Mouse (Mus musculus) c-Kit-positive CD71-positive TER-119-positive erythroid progenitor cells, embryonic 14.5 days (primary cell): ENCODE data around the gene Gstp3.
"Not testable (repeated sequence)": the region's sequence is repeated elsewhere in the genome, so short reads cannot be mapped to it uniquely, and the experiment has no call there.

Experiments used
- DNase-seq: peaks from one replicate; pipeline ENCODE4 v3.0.0-alpha.2; 2013; ENCODE audit warnings: low spot score

Gstp3 gene

GRCm38 (mm10) chr19:4037154-4037787 lies 22.1 kb downstream of the Gstp3 start:
- not testable (repeated sequence) for DNase-seq

DNA sequence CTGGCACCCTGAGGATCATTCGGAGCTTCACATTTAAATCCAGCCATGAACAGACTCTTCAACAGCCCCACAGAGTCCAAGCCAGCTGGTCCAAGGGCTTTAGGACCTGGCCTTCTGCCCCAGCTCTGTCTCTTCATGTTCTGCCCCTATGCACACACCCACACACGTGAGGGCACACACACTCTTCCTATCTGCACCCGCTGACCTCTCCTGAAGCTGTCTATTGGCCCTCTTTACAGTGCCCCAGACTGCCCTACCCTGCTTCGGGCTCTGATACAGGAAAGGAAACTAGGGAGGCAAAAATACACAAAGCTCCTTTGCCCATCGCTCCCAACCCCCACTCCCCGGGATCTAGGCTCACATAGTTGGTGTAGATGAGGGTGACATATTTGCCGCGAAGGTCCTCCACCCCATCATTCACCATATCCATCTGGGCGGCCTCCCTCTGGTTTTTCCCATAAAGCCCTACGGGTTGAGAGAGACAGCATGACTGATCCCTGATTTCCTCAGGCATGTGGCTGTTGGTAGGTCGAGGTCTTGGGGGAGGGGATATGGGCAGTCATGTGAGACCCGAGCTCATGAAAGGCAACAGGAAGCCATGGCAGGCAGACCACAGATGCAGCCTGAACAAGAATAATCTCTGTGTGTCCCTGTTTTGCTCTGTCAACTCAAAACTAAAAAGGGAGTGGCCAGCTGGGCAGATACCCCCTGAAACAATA lies 22.9 kb downstream of the Gstp3 start:
- no peak for DNase-seq

- DNase-seq = no peak
Observed at GRCm38 (mm10) chr19:4033742-4034141, 25.6 kb downstream of the Gstp3 start.

GRCm38 (mm10) chr19:4033298-4033697 lies 26.1 kb downstream of the Gstp3 start:
- DNase-seq = no peak

DNA sequence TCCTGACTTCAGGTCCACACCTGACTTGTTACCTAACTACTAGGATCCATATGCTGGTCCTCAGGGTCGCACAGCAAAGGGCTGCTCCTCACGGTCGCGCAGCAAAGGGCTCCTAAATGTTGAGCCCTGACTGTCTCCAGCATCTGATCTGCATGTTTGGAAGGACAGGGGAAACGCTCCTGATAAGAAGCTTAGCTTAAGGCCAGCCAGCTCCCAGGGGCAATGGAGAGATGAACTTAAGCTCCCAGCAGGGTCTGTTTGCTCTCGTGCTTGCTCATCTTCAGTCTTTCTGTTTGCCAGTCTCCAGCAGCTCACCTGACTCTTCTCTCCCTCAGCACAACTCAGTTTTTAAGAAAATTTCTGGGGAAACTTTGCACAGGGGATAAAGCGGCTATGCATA lies 26.7 kb downstream of the Gstp3 start:
- DNase-seq = no peak

DNA sequence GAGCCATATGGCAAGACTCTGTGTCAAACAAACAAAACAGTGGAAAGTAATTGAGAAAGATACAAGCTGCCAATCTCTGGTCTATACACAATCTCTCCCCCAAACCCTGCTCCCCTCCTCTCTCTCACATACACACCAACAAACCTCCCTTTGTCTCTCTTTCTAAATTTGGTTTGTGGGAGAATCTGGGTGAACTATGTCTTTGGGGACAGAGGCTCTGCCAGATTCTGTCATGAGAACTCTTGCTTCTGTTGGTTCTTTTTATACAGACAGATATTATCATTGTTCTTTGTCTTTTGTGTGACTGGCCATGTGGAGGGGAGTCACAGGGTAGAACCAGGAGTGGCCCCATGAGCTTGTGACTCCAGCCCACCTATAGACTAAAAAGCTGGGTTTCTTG lies 31.8 kb downstream of the Gstp3 start:
- no peak for DNase-seq

- DNase-seq = no peak
Observed at GRCm38 (mm10) chr19:4023185-4023584, 36.2 kb downstream of the Gstp3 start.

GRCm38 (mm10) chr19:4018743-4019583 lies 40.4 kb downstream of the Gstp3 start:
- DNase-seq = peak; percentile 70

- DNase-seq = no peak
Observed at GRCm38 (mm10) chr19:4017921-4018587, 41.3 kb downstream of the Gstp3 start.

DNA sequence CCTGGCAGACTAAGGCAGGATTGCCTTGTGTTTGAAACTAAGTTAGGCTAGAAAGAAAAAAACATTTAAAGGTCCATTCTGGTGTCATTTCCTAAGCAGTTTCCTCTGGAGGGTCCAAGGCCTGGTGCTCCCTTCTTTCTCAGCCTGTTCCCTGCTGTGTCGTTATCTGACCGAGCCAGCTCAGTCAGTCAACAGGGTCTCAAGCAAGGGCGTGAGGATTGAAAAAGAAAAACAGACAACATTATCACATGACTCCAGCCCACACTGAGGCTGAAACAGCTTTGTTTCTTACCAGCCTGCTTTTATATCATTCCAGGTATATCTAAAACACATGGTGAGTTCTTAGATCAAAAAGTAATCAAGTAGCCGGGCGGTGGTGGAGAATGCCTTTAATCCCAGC lies 43.7 kb downstream of the Gstp3 start:
- DNase-seq = peak; percentile 50

GRCm38 (mm10) chr19:4014802-4015201 lies 44.6 kb downstream of the Gstp3 start:
- no peak for DNase-seq

- no peak for DNase-seq
Observed at GRCm38 (mm10) chr19:4013066-4013465, 46.3 kb downstream of the Gstp3 start.

DNA sequence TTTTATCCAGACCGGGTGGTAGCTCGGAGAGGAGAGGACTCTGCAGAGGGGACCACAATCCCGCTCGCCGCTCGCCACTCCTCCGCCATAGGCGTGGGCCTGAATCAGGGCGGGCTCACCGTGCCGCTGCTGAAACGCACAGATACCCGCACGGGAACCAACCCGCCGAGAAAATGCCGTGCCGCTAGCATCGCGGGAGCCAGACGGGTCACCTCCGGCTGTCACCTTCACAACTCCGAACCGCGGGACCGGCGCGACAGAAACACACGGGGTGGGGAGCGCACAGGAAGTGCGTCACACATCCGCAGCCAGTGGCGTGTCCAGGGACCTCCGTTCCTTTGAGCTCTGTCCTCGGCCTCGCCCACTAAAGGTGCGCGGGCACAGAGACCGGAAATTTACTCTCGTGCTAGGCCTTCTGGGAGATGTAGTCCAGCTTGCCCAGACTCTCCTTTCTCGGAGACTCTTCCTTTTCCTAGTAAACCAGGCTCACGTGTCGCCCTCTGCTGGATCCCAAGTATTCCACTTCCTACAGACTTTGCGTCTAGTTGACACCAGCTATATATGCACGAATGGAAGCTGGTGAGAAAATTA lies 46.8 kb downstream of the Gstp3 start, which contains the start of gene Ndufv1:
TSS of gene Ndufv1 (minus strand) at position 375 of the 591 bp plus-strand sequence.
- peak; percentile 98 for DNase-seq

GRCm38 (mm10) chr19:4011086-4011485 lies 48.3 kb downstream of the Gstp3 start:
- no peak for DNase-seq
